Mouse (Mus musculus): ENCODE results near the gene Rdh19. TPM values are rescaled to one million over a fixed set of nuclear protein-coding genes. Genes with fewer than 3 reads are reported as not detected.
"Not testable (repeated sequence)": the region's sequence is repeated elsewhere in the genome, so short reads cannot be mapped to it uniquely, and the experiment has no call there.

Rdh19 gene
- not detected in 2 replicates for polyA plus RNA-seq (2015; fragmentation: Nextera tagmentation; extraction: Ambion mirVana)

GRCm38 (mm10) chr10:127849628-127850027 lies at the start of gene Rdh19:
Gene Rdh19 (plus strand): TSS chr10:127849928.
- Histone ChIP-seq H3K27ac (ENCODE audit: low read depth) (no peak within 1 kb of the TSS), H3K36me3 (replicated peaks; ENCODE audit: insufficient read depth, low read length) (no peaks in the 10 kb centered on the region), H3K4me2 (ENCODE audit: low read depth, low read length) (no peak within 1 kb of the TSS), H3K4me3 (ENCODE audit: low read depth, low read length) (no peak within 1 kb of the TSS), H3K9me3 (ENCODE audit: low read length) (no peaks in the 10 kb centered on the region), H3K9ac (replicated peaks) (no peak within 1 kb of the TSS), H3K4me1 (ENCODE audit: insufficient read depth) (peaks cover 5% of the 10 kb centered on the region; the same call in 1 of the 2 replicates), H3K27me3 (ENCODE audit: insufficient read depth, low read length) (no peaks in the 10 kb centered on the region)
- TF ChIP-seq EP300 (IDR thresholded peaks at IDR 0.05; ENCODE audit: low read depth) (no peak), CTCF (IDR thresholded peaks at IDR 0.05; ENCODE audit: low read depth) (no peak)
- ATAC-seq (no peak), DNase-seq (no peak)
- 63% methylated on average over 1 of the region's 1 CpGs for WGBS (ENCODE audit: insufficient replicate concordance)

- no peaks in the 10 kb centered on the region for H3K4me1 ChIP-seq (ENCODE audit: insufficient read depth)
- DNase-seq: no peak
- no peak within 1 kb of the TSS for H3K27ac ChIP-seq (ENCODE audit: low read depth)
- no peak within 1 kb of the TSS for H3K9ac ChIP-seq (replicated peaks)
- ATAC-seq: peak; percentile 54; the same call in 1 of the 2 replicates
- no peak within 1 kb of the TSS for H3K4me2 ChIP-seq (ENCODE audit: low read depth, low read length)
- H3K36me3 ChIP-seq (replicated peaks; ENCODE audit: insufficient read depth, low read length): no peaks in the 10 kb centered on the region
- H3K4me3 ChIP-seq (ENCODE audit: low read depth, low read length): no peak within 1 kb of the TSS
- 73% methylated on average over 6 of the region's 6 CpGs for WGBS (ENCODE audit: insufficient replicate concordance)
- H3K9me3 ChIP-seq (ENCODE audit: low read length): no peaks in the 10 kb centered on the region
- TF ChIP-seq EP300 (IDR thresholded peaks at IDR 0.05; ENCODE audit: low read depth) (no peak), CTCF (IDR thresholded peaks at IDR 0.05; ENCODE audit: low read depth) (no peak)
- no peaks in the 10 kb centered on the region for H3K27me3 ChIP-seq (ENCODE audit: insufficient read depth, low read length)
Observed at GRCm38 (mm10) chr10:127800891-127801290, 48.8 kb upstream of the Rdh19 start, which contains the start of gene Rdh16. Gene Rdh16 (plus strand): TSS chr10:127801152.

GRCm38 (mm10) chr10:127801612-127802011 lies 48.1 kb upstream of the Rdh19 start:
- no peak overlapping the region for H3K9ac ChIP-seq (replicated peaks)
- TF ChIP-seq EP300 (IDR thresholded peaks at IDR 0.05; ENCODE audit: low read depth) (no peak), CTCF (IDR thresholded peaks at IDR 0.05; ENCODE audit: low read depth) (no peak)
- H3K4me1 ChIP-seq (ENCODE audit: insufficient read depth): no peaks in the 10 kb centered on the region
- no peaks in the 10 kb centered on the region for H3K9me3 ChIP-seq (ENCODE audit: low read length)
- H3K27ac ChIP-seq (ENCODE audit: low read depth): no peak overlapping the region
- H3K27me3 ChIP-seq (ENCODE audit: insufficient read depth, low read length): no peaks in the 10 kb centered on the region
- H3K36me3 ChIP-seq (replicated peaks; ENCODE audit: insufficient read depth, low read length): no peaks in the 10 kb centered on the region
- H3K4me2 ChIP-seq (ENCODE audit: low read depth, low read length): no peak overlapping the region
- 74% methylated on average over 2 of the region's 2 CpGs for WGBS (ENCODE audit: insufficient replicate concordance)
- no peak overlapping the region for H3K4me3 ChIP-seq (ENCODE audit: low read depth, low read length)
- no peak for ATAC-seq
- no peak for DNase-seq

- TF ChIP-seq EP300 (IDR thresholded peaks at IDR 0.05; ENCODE audit: low read depth) (no peak), CTCF (IDR thresholded peaks at IDR 0.05; ENCODE audit: low read depth) (no peak)
- Histone ChIP-seq H3K27ac (ENCODE audit: low read depth) (no peak overlapping the region), H3K27me3 (ENCODE audit: insufficient read depth, low read length) (no peaks in the 10 kb centered on the region), H3K9me3 (ENCODE audit: low read length) (no peaks in the 10 kb centered on the region), H3K4me3 (ENCODE audit: low read depth, low read length) (no peak overlapping the region), H3K4me1 (ENCODE audit: insufficient read depth) (no peaks in the 10 kb centered on the region), H3K4me2 (ENCODE audit: low read depth, low read length) (no peak overlapping the region), H3K36me3 (replicated peaks; ENCODE audit: insufficient read depth, low read length) (no peaks in the 10 kb centered on the region), H3K9ac (replicated peaks) (no peak overlapping the region)
- 69% methylated on average over 5 of the region's 5 CpGs for WGBS (ENCODE audit: insufficient replicate concordance)
- DNase-seq (no peak), ATAC-seq (no peak)
Observed at GRCm38 (mm10) chr10:127802236-127802635, 47.5 kb upstream of the Rdh19 start.

- Histone ChIP-seq H3K27ac (ENCODE audit: low read depth) (no peak overlapping the region), H3K9ac (replicated peaks) (no peak overlapping the region), H3K4me3 (ENCODE audit: low read depth, low read length) (no peak overlapping the region), H3K27me3 (ENCODE audit: insufficient read depth, low read length) (no peaks in the 10 kb centered on the region), H3K9me3 (ENCODE audit: low read length) (no peaks in the 10 kb centered on the region), H3K4me2 (ENCODE audit: low read depth, low read length) (no peak overlapping the region), H3K36me3 (replicated peaks; ENCODE audit: insufficient read depth, low read length) (no peaks in the 10 kb centered on the region), H3K4me1 (ENCODE audit: insufficient read depth) (no peaks in the 10 kb centered on the region)
- WGBS (ENCODE audit: insufficient replicate concordance): 66% methylated on average over 7 of the region's 7 CpGs
- TF ChIP-seq EP300 (IDR thresholded peaks at IDR 0.05; ENCODE audit: low read depth) (no peak), CTCF (IDR thresholded peaks at IDR 0.05; ENCODE audit: low read depth) (no peak)
- ATAC-seq: no peak
- DNase-seq: no peak
Observed at GRCm38 (mm10) chr10:127804416-127804815, 45.3 kb upstream of the Rdh19 start.

- DNase-seq (no peak), ATAC-seq (no peak)
- Histone ChIP-seq H3K4me2 (ENCODE audit: low read depth, low read length) (no peak overlapping the region), H3K4me3 (ENCODE audit: low read depth, low read length) (no peak overlapping the region), H3K36me3 (replicated peaks; ENCODE audit: insufficient read depth, low read length) (no peaks in the 10 kb centered on the region), H3K9ac (replicated peaks) (no peak overlapping the region), H3K27me3 (ENCODE audit: insufficient read depth, low read length) (no peaks in the 10 kb centered on the region), H3K4me1 (ENCODE audit: insufficient read depth) (no peaks in the 10 kb centered on the region), H3K9me3 (ENCODE audit: low read length) (no peaks in the 10 kb centered on the region; the same call in 1 of the 2 replicates), H3K27ac (ENCODE audit: low read depth) (no peak overlapping the region)
- TF ChIP-seq EP300 (IDR thresholded peaks at IDR 0.05; ENCODE audit: low read depth): no peak
- TF ChIP-seq CTCF (IDR thresholded peaks at IDR 0.05; ENCODE audit: low read depth): no peak
Observed at GRCm38 (mm10) chr10:127815888-127816287, 33.8 kb upstream of the Rdh19 start.

GRCm38 (mm10) chr10:127817268-127817910 lies 32.3 kb upstream of the Rdh19 start:
- not testable (repeated sequence) for H3K27me3 ChIP-seq (ENCODE audit: insufficient read depth, low read length); H3K27ac ChIP-seq (ENCODE audit: low read depth); H3K9me3 ChIP-seq (ENCODE audit: low read length); H3K36me3 ChIP-seq (replicated peaks; ENCODE audit: insufficient read depth, low read length); H3K9ac ChIP-seq (replicated peaks); ATAC-seq; H3K4me3 ChIP-seq (ENCODE audit: low read depth, low read length); H3K4me1 ChIP-seq (ENCODE audit: insufficient read depth); DNase-seq; H3K4me2 ChIP-seq (ENCODE audit: low read depth, low read length)
- 73% methylated on average over 4 of the region's 4 CpGs for WGBS (ENCODE audit: insufficient replicate concordance)

GRCm38 (mm10) chr10:127821806-127822205 lies 27.9 kb upstream of the Rdh19 start:
- H3K27me3 ChIP-seq (ENCODE audit: insufficient read depth, low read length); ATAC-seq; H3K9me3 ChIP-seq (ENCODE audit: low read length); H3K9ac ChIP-seq (replicated peaks); DNase-seq; H3K4me3 ChIP-seq (ENCODE audit: low read depth, low read length); H3K36me3 ChIP-seq (replicated peaks; ENCODE audit: insufficient read depth, low read length); H3K27ac ChIP-seq (ENCODE audit: low read depth); H3K4me1 ChIP-seq (ENCODE audit: insufficient read depth); H3K4me2 ChIP-seq (ENCODE audit: low read depth, low read length): not testable (repeated sequence)
- WGBS (ENCODE audit: insufficient replicate concordance): 78% methylated on average over 2 of the region's 2 CpGs

All from liver, postnatal 0 days (tissue).